Mouse (Mus musculus): ENCODE data around the gene 2410004B18Rik. TPM values are rescaled to one million over a fixed set of nuclear protein-coding genes. Genes with fewer than 3 reads are reported as not detected.

2410004B18Rik gene
- 42.2 to 47.2 TPM (median 46.2 TPM) in 4 replicates for total RNA-seq (2023; ENCODE audit: inconsistent age)

GRCm38 (mm10) chr3:145937505-145938404 is at the start of gene 2410004B18Rik:
2410004B18Rik (plus strand) TSS chr3:145938014.

DNA sequence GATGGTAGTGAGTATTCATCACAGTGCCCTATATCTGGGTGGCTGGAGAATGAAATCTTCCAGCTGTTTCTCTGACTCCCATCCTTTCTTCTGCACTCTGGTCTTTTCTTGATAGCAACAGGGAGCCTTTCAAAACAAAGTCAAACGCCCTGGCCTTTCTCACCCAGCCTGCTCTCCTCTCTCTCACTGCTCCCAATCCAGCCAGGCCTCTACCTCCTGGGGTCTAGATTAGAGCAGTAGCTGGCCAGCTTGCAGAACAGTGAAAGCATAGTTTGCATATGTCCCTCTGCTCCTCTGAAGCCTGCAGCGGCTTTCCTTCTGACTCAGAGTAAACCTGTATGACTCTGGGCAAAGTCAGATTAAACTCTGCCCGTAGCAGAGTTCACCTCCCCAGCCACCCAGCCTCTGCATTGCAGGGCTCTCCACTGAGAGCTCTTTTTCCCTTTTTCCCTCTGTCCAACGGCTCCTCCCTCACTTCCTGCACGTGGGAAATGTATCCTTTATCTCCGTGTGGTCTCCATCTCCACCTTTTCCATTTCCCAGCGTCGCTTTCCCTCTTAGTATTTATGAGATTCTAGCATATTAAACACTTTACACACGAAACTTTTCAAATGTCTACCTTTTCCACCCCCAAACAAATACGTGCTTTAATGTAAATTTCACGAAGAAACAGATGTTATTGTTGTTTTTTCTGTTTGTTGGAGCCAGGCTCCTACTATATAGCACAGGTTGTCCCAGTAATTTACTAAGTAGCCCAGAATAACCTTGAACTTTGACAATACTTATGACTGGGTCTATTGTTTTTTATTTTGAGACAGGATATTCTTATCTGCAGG is 15.6 kb upstream of the 2410004B18Rik start, which contains the start of gene Bcl10:
Gene Bcl10 (plus strand): TSS at position 786 of the 836 bp plus-strand sequence.

GRCm38 (mm10) chr3:145987268-145987969 is 49.6 kb downstream of the 2410004B18Rik start, which contains the start of gene Syde2:
Syde2 (plus strand) TSS chr3:145987870.

Other genes starting within 250 kb of the 2410004B18Rik start
- gene Ddah1, start 179.3 kb upstream of the 2410004B18Rik start, total RNA-seq (2023; ENCODE audit: inconsistent age) = not detected in 4 replicates
- gene Bcl10, start 15.2 kb upstream of the 2410004B18Rik start, total RNA-seq (2023; ENCODE audit: inconsistent age) = 82.7 to 92.4 TPM (median 89.7 TPM) in 4 replicates
- gene Syde2, start 49.9 kb downstream of the 2410004B18Rik start, total RNA-seq (2023; ENCODE audit: inconsistent age) = 0.09 to 0.58 TPM (median 0.18 TPM) in 3 of 4 replicates, not detected in the other
- gene Wdr63, start 170.1 kb downstream of the 2410004B18Rik start, total RNA-seq (2023; ENCODE audit: inconsistent age) = not detected in 4 replicates
- gene Mcoln3, start 179.4 kb downstream of the 2410004B18Rik start, total RNA-seq (2023; ENCODE audit: inconsistent age) = 5.7 to 7.7 TPM (median 7.1 TPM) in 4 replicates
- gene Mcoln2, start 211.8 kb downstream of the 2410004B18Rik start, total RNA-seq (2023; ENCODE audit: inconsistent age) = 35.7 to 54.6 TPM (median 45.4 TPM) in 4 replicates